ENCODE assay signal across 23 mouse cellular contexts in genomic region chr7:138742516-138742845, GRCm38 (mm10).
DNase-seq lines count a peak whose midpoint lies in the region; ATAC-seq and TF ChIP-seq lines count a peak whose summit lies in the region.
"Had no signal": no experiment of that assay in that cellular context is flagged by ENCODE, and none has a peak within 500 bp of the region (broad histone marks: within the 10 kb centered on the region; RNA-seq: fewer than 3 reads in every experiment).

No protein-coding gene starts in this region.

- H3K27ac ChIP-seq in hindbrain, embryonic 13.5 days: peak overlapping the region; percentile 8; the same call in 1 of the 2 replicates
- H3K27ac ChIP-seq in hindbrain, embryonic 10.5 days: no peak overlapping the region
- peak overlapping the region; percentile 66; the same call in 1 of the 2 replicates for H3K27ac ChIP-seq in hindbrain, postnatal 0 days
- H3K27ac ChIP-seq in hindbrain, embryonic 14.5 days: no peak overlapping the region
- H3K27ac ChIP-seq in neural tube, embryonic 13.5 days (replicated peaks): no peak overlapping the region
- peak overlapping the region; percentile 52; the same call in 1 of the 2 replicates for H3K27ac ChIP-seq in neural tube, embryonic 15.5 days (replicated peaks)
- H3K27ac ChIP-seq: embryonic facial prominence, embryonic 13.5 days; embryonic facial prominence, embryonic 15.5 days; forebrain, embryonic 10.5 days; forebrain, embryonic 12.5 days had no signal

- DNase-seq in hindbrain, embryonic 10.5 days (ENCODE audit: low spot score): no peak
- DNase-seq in hindbrain, postnatal 0 days (ENCODE audit: low spot score): no peak
- no peak for DNase-seq in hindbrain, embryonic 14.5 days (ENCODE audit: low spot score)
- no peak for DNase-seq in neural tube, embryonic 10.5 days (ENCODE audit: extremely low spot score, low spot score)
- DNase-seq in kidney, postnatal 4 days: no peak
- DNase-seq: adrenal gland, postnatal 25 days; cerebellum, adult 11 months; cerebellum, adult 18-20 months; cerebellum, adult 8-10 months; cerebellum, adult 9-11 months; cerebellum, postnatal 14 days; cerebellum, postnatal 36 days; embryo, embryonic 11 days had no signal

- no peak overlapping the region for H3K4me2 ChIP-seq in hindbrain, embryonic 13.5 days
- H3K4me2 ChIP-seq in hindbrain, postnatal 0 days (ENCODE audit: low read depth, low read length): no peak overlapping the region
- H3K4me2 ChIP-seq in hindbrain, embryonic 14.5 days (replicated peaks): no peak overlapping the region
- H3K4me2 ChIP-seq in neural tube, embryonic 13.5 days: no peak overlapping the region
- H3K4me2 ChIP-seq in neural tube, embryonic 15.5 days: no peak overlapping the region
- H3K4me2 ChIP-seq: embryonic facial prominence, embryonic 13.5 days; embryonic facial prominence, embryonic 15.5 days; forebrain, embryonic 12.5 days had no signal

- 63% methylated on average over 4 of the region's 4 CpGs for WGBS in hindbrain, embryonic 13.5 days
- WGBS in hindbrain, embryonic 10.5 days: 91% methylated on average over 4 of the region's 4 CpGs
- WGBS in hindbrain, postnatal 0 days: 40% methylated on average over 4 of the region's 4 CpGs
- WGBS in hindbrain, embryonic 14.5 days: 63% methylated on average over 4 of the region's 4 CpGs
- WGBS in neural tube, embryonic 13.5 days: 62% methylated on average over 4 of the region's 4 CpGs
- WGBS in neural tube, embryonic 15.5 days: 40% methylated on average over 4 of the region's 4 CpGs

- no peak overlapping the region for H3K9ac ChIP-seq in hindbrain, embryonic 13.5 days
- H3K9ac ChIP-seq in hindbrain, postnatal 0 days (replicated peaks; ENCODE audit: low read length): no peak overlapping the region
- H3K9ac ChIP-seq in hindbrain, embryonic 14.5 days: no peak overlapping the region
- no peak overlapping the region for H3K9ac ChIP-seq in neural tube, embryonic 13.5 days
- no peak overlapping the region for H3K9ac ChIP-seq in neural tube, embryonic 15.5 days (replicated peaks)
- H3K9ac ChIP-seq: embryonic facial prominence, embryonic 13.5 days; embryonic facial prominence, embryonic 15.5 days; forebrain, embryonic 12.5 days had no signal

- H3K9me3 ChIP-seq in hindbrain, embryonic 13.5 days: no peaks in the 10 kb centered on the region
- H3K9me3 ChIP-seq in hindbrain, embryonic 10.5 days: no peaks in the 10 kb centered on the region
- H3K9me3 ChIP-seq in hindbrain, postnatal 0 days (ENCODE audit: low read length): no peaks in the 10 kb centered on the region
- no peaks in the 10 kb centered on the region for H3K9me3 ChIP-seq in hindbrain, embryonic 14.5 days (ENCODE audit: control insufficient read depth, low read length)
- no peaks in the 10 kb centered on the region for H3K9me3 ChIP-seq in neural tube, embryonic 13.5 days
- H3K9me3 ChIP-seq in neural tube, embryonic 15.5 days (replicated peaks): no peaks in the 10 kb centered on the region
- H3K9me3 ChIP-seq: embryonic facial prominence, embryonic 13.5 days; embryonic facial prominence, embryonic 15.5 days; forebrain, embryonic 10.5 days; forebrain, embryonic 12.5 days had no signal

- H3K36me3 ChIP-seq in hindbrain, embryonic 13.5 days: no peaks in the 10 kb centered on the region
- H3K36me3 ChIP-seq in hindbrain, embryonic 10.5 days: no peaks in the 10 kb centered on the region
- no peaks in the 10 kb centered on the region for H3K36me3 ChIP-seq in hindbrain, postnatal 0 days (ENCODE audit: insufficient read depth, low read length)
- H3K36me3 ChIP-seq in hindbrain, embryonic 14.5 days (replicated peaks; ENCODE audit: control insufficient read depth, insufficient read depth): no peaks in the 10 kb centered on the region
- no peaks in the 10 kb centered on the region for H3K36me3 ChIP-seq in neural tube, embryonic 13.5 days
- no peaks in the 10 kb centered on the region for H3K36me3 ChIP-seq in neural tube, embryonic 15.5 days
- H3K36me3 ChIP-seq: embryonic facial prominence, embryonic 13.5 days; embryonic facial prominence, embryonic 15.5 days; forebrain, embryonic 10.5 days; forebrain, embryonic 12.5 days had no signal

- no peak overlapping the region for H3K4me3 ChIP-seq in hindbrain, embryonic 13.5 days
- no peak overlapping the region for H3K4me3 ChIP-seq in hindbrain, embryonic 10.5 days
- no peak overlapping the region for H3K4me3 ChIP-seq in hindbrain, postnatal 0 days (ENCODE audit: low read length)
- H3K4me3 ChIP-seq in hindbrain, embryonic 14.5 days (replicated peaks; ENCODE audit: low read length): no peak overlapping the region
- H3K4me3 ChIP-seq in neural tube, embryonic 13.5 days: no peak overlapping the region
- no peak overlapping the region for H3K4me3 ChIP-seq in neural tube, embryonic 15.5 days (replicated peaks)
- H3K4me3 ChIP-seq: embryonic facial prominence, embryonic 13.5 days; embryonic facial prominence, embryonic 15.5 days; erythroblast, embryonic 14.5 days; forebrain, embryonic 10.5 days; forebrain, embryonic 12.5 days had no signal

- H3K27me3 ChIP-seq in hindbrain, embryonic 13.5 days: no peaks in the 10 kb centered on the region
- no peaks in the 10 kb centered on the region for H3K27me3 ChIP-seq in hindbrain, embryonic 10.5 days (ENCODE audit: insufficient read depth, poor library complexity, severe bottlenecking)
- no peaks in the 10 kb centered on the region for H3K27me3 ChIP-seq in hindbrain, postnatal 0 days (ENCODE audit: insufficient read depth, low read length)
- H3K27me3 ChIP-seq in hindbrain, embryonic 14.5 days (ENCODE audit: control insufficient read depth, insufficient read depth, low read length): no peaks in the 10 kb centered on the region
- H3K27me3 ChIP-seq in neural tube, embryonic 13.5 days: no peaks in the 10 kb centered on the region
- no peaks in the 10 kb centered on the region for H3K27me3 ChIP-seq in neural tube, embryonic 15.5 days (replicated peaks)
- H3K27me3 ChIP-seq: embryonic facial prominence, embryonic 13.5 days; embryonic facial prominence, embryonic 15.5 days; forebrain, embryonic 12.5 days had no signal

- peaks cover 23% of the 10 kb centered on the region for H3K4me1 ChIP-seq in hindbrain, embryonic 13.5 days (replicated peaks)
- peaks cover 12% of the 10 kb centered on the region for H3K4me1 ChIP-seq in hindbrain, embryonic 10.5 days (replicated peaks)
- peaks cover 5% of the 10 kb centered on the region; the same call in 1 of the 2 replicates for H3K4me1 ChIP-seq in hindbrain, postnatal 0 days (ENCODE audit: insufficient read depth, low read length)
- H3K4me1 ChIP-seq in hindbrain, embryonic 14.5 days (replicated peaks; ENCODE audit: control insufficient read depth, insufficient read depth, low read length): no peaks in the 10 kb centered on the region; the same call in 1 of the 2 replicates
- H3K4me1 ChIP-seq in neural tube, embryonic 13.5 days (replicated peaks): peaks cover 23% of the 10 kb centered on the region
- H3K4me1 ChIP-seq in neural tube, embryonic 15.5 days: peaks cover 17% of the 10 kb centered on the region
- H3K4me1 ChIP-seq: embryonic facial prominence, embryonic 13.5 days; embryonic facial prominence, embryonic 15.5 days; forebrain, embryonic 12.5 days had no signal

- ATAC-seq in hindbrain, embryonic 13.5 days (ENCODE audit: low FRiP score): no peak
- ATAC-seq in hindbrain, postnatal 0 days: no peak
- ATAC-seq in hindbrain, embryonic 14.5 days (ENCODE audit: low FRiP score): no peak
- 0 out of 2 replicates have a peak, but pooled peaks have one; percentile 34 for ATAC-seq in neural tube, embryonic 13.5 days (ENCODE audit: low read depth)
- peak; percentile 57 for ATAC-seq in neural tube, embryonic 15.5 days (ENCODE audit: low FRiP score)
- ATAC-seq: forebrain, embryonic 14.5 days; forebrain, embryonic 16.5 days had no signal

- TF ChIP-seq CTCF in hindbrain, postnatal 0 days (IDR thresholded peaks at IDR 0.05; ENCODE audit: low read depth): no peak

Comparison
In these comparisons a context has a peak if more than half of its experiments do, and no peak if none do; other contexts are left out.
1. H3K27ac ChIP-seq: peak in hindbrain, embryonic 13.5 days (single experiment), hindbrain, postnatal 0 days (single experiment) and neural tube, embryonic 15.5 days (single experiment); none in hindbrain, embryonic 10.5 days (single experiment), hindbrain, embryonic 14.5 days (single experiment) and neural tube, embryonic 13.5 days (single experiment).
2. ATAC-seq: peak in neural tube, embryonic 13.5 days (single experiment) and neural tube, embryonic 15.5 days (single experiment); none in hindbrain, embryonic 13.5 days (single experiment), hindbrain, postnatal 0 days (single experiment) and hindbrain, embryonic 14.5 days (single experiment).